Mouse (Mus musculus): ENCODE data around the gene Flcn. TPM values are rescaled to one million over a fixed set of nuclear protein-coding genes. Genes with fewer than 3 reads are reported as not detected.

Flcn gene
- polyA plus RNA-seq, 1 experiment from 2014 or later = 36.8 TPM

- under 1% methylated on average over 15 of the region's 15 CpGs for WGBS
- peak; percentile 60 for ATAC-seq
These were observed 646 bp downstream of the Flcn start for GRCm38 (mm10) chr11:59809071-59809669.

GRCm38 (mm10) chr11:59808170-59808960, 1.5 kb downstream of the Flcn start:
- 62% methylated on average over 14 of the region's 14 CpGs for WGBS
- TF ChIP-seq CTCF (IDR thresholded peaks at IDR 0.05; ENCODE audit: low read depth) = peak; percentile 29
- ATAC-seq = no peak
- Histone ChIP-seq H3K9ac (ENCODE audit: low read depth, low read length) (peak overlapping the region; percentile 94), H3K9me3 (ENCODE audit: control insufficient read depth) (no peaks in the 10 kb centered on the region), H3K36me3 (ENCODE audit: control insufficient read depth, insufficient read depth) (peaks cover 45% of the 10 kb centered on the region), H3K4me1 (replicated peaks; ENCODE audit: control insufficient read depth, insufficient read depth, low read length) (0 out of 2 replicates have a peak, but pooled peaks cover 6% of the 10 kb centered on the region), H3K4me2 (replicated peaks; ENCODE audit: low read depth) (peak overlapping the region; percentile 80), H3K27me3 (replicated peaks; ENCODE audit: control insufficient read depth, insufficient read depth, low read length) (no peaks in the 10 kb centered on the region), H3K27ac (ENCODE audit: low read depth, low read length) (peak overlapping the region; percentile 93; the same call in 1 of the 2 replicates), H3K4me3 (ENCODE audit: low read depth, low read length) (peak overlapping the region; percentile 76)

More at GRCm38 (mm10) chr11:59809071-59809669, 646 bp downstream of the Flcn start:
- Histone ChIP-seq H3K36me3 (ENCODE audit: control insufficient read depth, insufficient read depth) (peaks cover 37% of the 10 kb centered on the region), H3K4me1 (replicated peaks; ENCODE audit: control insufficient read depth, insufficient read depth, low read length) (0 out of 2 replicates have a peak, but pooled peaks cover 6% of the 10 kb centered on the region), H3K27me3 (replicated peaks; ENCODE audit: control insufficient read depth, insufficient read depth, low read length) (no peaks in the 10 kb centered on the region), H3K9ac (ENCODE audit: low read depth, low read length) (peak overlapping the region; percentile 94), H3K9me3 (ENCODE audit: control insufficient read depth) (no peaks in the 10 kb centered on the region), H3K4me3 (ENCODE audit: low read depth, low read length) (peak overlapping the region; percentile 76), H3K4me2 (replicated peaks; ENCODE audit: low read depth) (peak overlapping the region; percentile 80), H3K27ac (ENCODE audit: low read depth, low read length) (peak overlapping the region; percentile 93)
- no peak for TF ChIP-seq CTCF (IDR thresholded peaks at IDR 0.05; ENCODE audit: low read depth)

- Histone ChIP-seq H3K4me2 (replicated peaks; ENCODE audit: low read depth) (no peak overlapping the region), H3K4me3 (ENCODE audit: low read depth, low read length) (no peak overlapping the region), H3K4me1 (replicated peaks; ENCODE audit: control insufficient read depth, insufficient read depth, low read length) (0 out of 2 replicates have a peak, but pooled peaks cover 6% of the 10 kb centered on the region), H3K27ac (ENCODE audit: low read depth, low read length) (no peak overlapping the region), H3K36me3 (ENCODE audit: control insufficient read depth, insufficient read depth) (peaks cover 71% of the 10 kb centered on the region), H3K9me3 (ENCODE audit: control insufficient read depth) (no peaks in the 10 kb centered on the region), H3K27me3 (replicated peaks; ENCODE audit: control insufficient read depth, insufficient read depth, low read length) (no peaks in the 10 kb centered on the region), H3K9ac (ENCODE audit: low read depth, low read length) (no peak overlapping the region)
- no peak for TF ChIP-seq CTCF (IDR thresholded peaks at IDR 0.05; ENCODE audit: low read depth)
- 81% methylated on average over 2 of the region's 2 CpGs for WGBS
- no peak for ATAC-seq
These were observed 4.2 kb downstream of the Flcn start for GRCm38 (mm10) chr11:59805656-59806055.

GRCm38 (mm10) chr11:59805256-59805655, 4.6 kb downstream of the Flcn start:
- Histone ChIP-seq H3K4me1 (replicated peaks; ENCODE audit: control insufficient read depth, insufficient read depth, low read length) (0 out of 2 replicates have a peak, but pooled peaks cover 6% of the 10 kb centered on the region), H3K36me3 (ENCODE audit: control insufficient read depth, insufficient read depth) (peaks cover 75% of the 10 kb centered on the region), H3K4me3 (ENCODE audit: low read depth, low read length) (no peak overlapping the region), H3K9me3 (ENCODE audit: control insufficient read depth) (no peaks in the 10 kb centered on the region), H3K27ac (ENCODE audit: low read depth, low read length) (no peak overlapping the region), H3K4me2 (replicated peaks; ENCODE audit: low read depth) (no peak overlapping the region), H3K27me3 (replicated peaks; ENCODE audit: control insufficient read depth, insufficient read depth, low read length) (no peaks in the 10 kb centered on the region), H3K9ac (ENCODE audit: low read depth, low read length) (no peak overlapping the region)
- WGBS = 89% methylated on average over 1 of the region's 1 CpGs
- no peak for ATAC-seq
- no peak for TF ChIP-seq CTCF (IDR thresholded peaks at IDR 0.05; ENCODE audit: low read depth)

GRCm38 (mm10) chr11:59804409-59805110, 5.3 kb downstream of the Flcn start:
- Histone ChIP-seq H3K9me3 (ENCODE audit: control insufficient read depth) (no peaks in the 10 kb centered on the region), H3K9ac (ENCODE audit: low read depth, low read length) (no peak overlapping the region), H3K27me3 (replicated peaks; ENCODE audit: control insufficient read depth, insufficient read depth, low read length) (no peaks in the 10 kb centered on the region), H3K36me3 (ENCODE audit: control insufficient read depth, insufficient read depth) (peaks cover 82% of the 10 kb centered on the region), H3K27ac (ENCODE audit: low read depth, low read length) (no peak overlapping the region), H3K4me2 (replicated peaks; ENCODE audit: low read depth) (no peak overlapping the region), H3K4me1 (replicated peaks; ENCODE audit: control insufficient read depth, insufficient read depth, low read length) (0 out of 2 replicates have a peak, but pooled peaks cover 6% of the 10 kb centered on the region), H3K4me3 (ENCODE audit: low read depth, low read length) (no peak overlapping the region)
- TF ChIP-seq CTCF (IDR thresholded peaks at IDR 0.05; ENCODE audit: low read depth) = 0 out of 2 replicates have a peak, but pooled peaks have one; percentile 26
- ATAC-seq = no peak
- WGBS = 93% methylated on average over 22 of the region's 22 CpGs

GRCm38 (mm10) chr11:59803516-59803915, 6.3 kb downstream of the Flcn start:
- Histone ChIP-seq H3K27me3 (replicated peaks; ENCODE audit: control insufficient read depth, insufficient read depth, low read length) (no peaks in the 10 kb centered on the region), H3K9ac (ENCODE audit: low read depth, low read length) (no peak overlapping the region), H3K36me3 (ENCODE audit: control insufficient read depth, insufficient read depth) (peaks cover 93% of the 10 kb centered on the region), H3K9me3 (ENCODE audit: control insufficient read depth) (no peaks in the 10 kb centered on the region), H3K27ac (ENCODE audit: low read depth, low read length) (no peak overlapping the region), H3K4me1 (replicated peaks; ENCODE audit: control insufficient read depth, insufficient read depth, low read length) (0 out of 2 replicates have a peak, but pooled peaks cover 2% of the 10 kb centered on the region), H3K4me3 (ENCODE audit: low read depth, low read length) (no peak overlapping the region), H3K4me2 (replicated peaks; ENCODE audit: low read depth) (no peak overlapping the region)
- TF ChIP-seq CTCF (IDR thresholded peaks at IDR 0.05; ENCODE audit: low read depth) = no peak
- no peak for ATAC-seq
- WGBS = 89% methylated on average over 14 of the region's 14 CpGs
